8 mouse cellular contexts compared by ENCODE assay signal in the genomic region with DNA sequence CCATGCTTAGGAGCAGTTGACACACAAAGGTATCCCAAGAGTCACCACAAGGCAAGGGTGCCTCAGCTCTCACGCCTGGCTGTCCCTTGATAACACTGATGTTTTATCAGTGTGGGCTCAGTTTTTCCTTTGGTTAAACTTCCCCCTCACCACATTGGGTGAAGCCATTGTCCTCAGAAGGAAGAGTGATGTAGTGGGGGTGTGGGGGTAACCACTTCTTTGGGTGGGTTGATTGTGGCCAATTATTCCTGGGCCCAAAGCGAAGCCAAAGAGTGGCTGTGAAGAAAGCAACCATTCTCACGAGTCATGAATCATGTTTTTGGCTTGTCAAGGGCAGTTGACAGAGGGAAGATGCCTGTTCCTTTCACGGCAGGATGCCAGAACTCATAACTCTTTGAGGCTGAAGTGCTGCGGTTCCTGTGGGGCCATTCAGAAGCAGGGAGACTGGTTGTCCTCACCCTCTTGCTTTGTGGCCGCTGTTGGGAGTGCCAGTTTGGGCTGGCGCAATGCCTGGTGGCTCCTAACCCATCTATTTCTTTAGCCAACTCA.
A peak's percentile ranks its signal among the peaks of the same experiment; 100 is the strongest.
DNase-seq lines count a peak whose midpoint lies in the region; ATAC-seq lines count a peak whose summit lies in the region.

No protein-coding gene starts in this region.

- H3K4me3 ChIP-seq in embryonic facial prominence, embryonic 10.5 days = no peak overlapping the region
- no peak overlapping the region for H3K4me3 ChIP-seq in liver, embryonic 11.5 days (ENCODE audit: low read depth, low read length)

- peak overlapping the region; percentile 35; the same call in 1 of the 2 replicates for H3K9ac ChIP-seq in liver, embryonic 11.5 days (ENCODE audit: low read depth, low read length)

- no peaks in the 10 kb centered on the region for H3K27me3 ChIP-seq in embryonic facial prominence, embryonic 10.5 days (replicated peaks; ENCODE audit: low read depth, poor library complexity, severe bottlenecking)
- no peaks in the 10 kb centered on the region for H3K27me3 ChIP-seq in liver, embryonic 11.5 days (replicated peaks; ENCODE audit: control insufficient read depth, insufficient read depth, low read length)

- 0 out of 2 replicates have a peak, but pooled peaks cover 6% of the 10 kb centered on the region for H3K4me1 ChIP-seq in embryonic facial prominence, embryonic 10.5 days
- peaks cover 19% of the 10 kb centered on the region for H3K4me1 ChIP-seq in liver, embryonic 11.5 days (replicated peaks; ENCODE audit: control insufficient read depth, insufficient read depth, low read length)

- H3K36me3 ChIP-seq in embryonic facial prominence, embryonic 10.5 days (replicated peaks) = no peaks in the 10 kb centered on the region
- H3K36me3 ChIP-seq in liver, embryonic 11.5 days (ENCODE audit: control insufficient read depth, insufficient read depth, low read length) = no peaks in the 10 kb centered on the region

- H3K27ac ChIP-seq in embryonic facial prominence, embryonic 10.5 days (replicated peaks) = peak overlapping the region; percentile 57; the same call in 1 of the 2 replicates
- peak overlapping the region; percentile 89 for H3K27ac ChIP-seq in liver, embryonic 11.5 days (ENCODE audit: low read depth, low read length)

- no peaks in the 10 kb centered on the region for H3K9me3 ChIP-seq in embryonic facial prominence, embryonic 10.5 days
- no peaks in the 10 kb centered on the region for H3K9me3 ChIP-seq in liver, embryonic 11.5 days (ENCODE audit: control insufficient read depth, low read length)

- peak overlapping the region; percentile 21 for H3K4me2 ChIP-seq in liver, embryonic 11.5 days

- WGBS in embryonic facial prominence, embryonic 10.5 days = 84% methylated on average over 7 of the region's 7 CpGs
- 46% methylated on average over 7 of the region's 7 CpGs for WGBS in liver, embryonic 11.5 days

- peak; percentile 3 for DNase-seq in cerebellum, adult 11 months
- peak; percentile 63 to 89 for DNase-seq in adrenal gland, adult (ENCODE audit: inconsistent age in 2 of 2, low spot score in 1 of 2)
- no peak for DNase-seq in embryonic facial prominence, embryonic 10.5 days (ENCODE audit: low spot score)
- no peak for DNase-seq in liver, embryonic 11.5 days (ENCODE audit: low spot score)
- peak; percentile 10 for DNase-seq in ovary, postnatal 10 days (ENCODE audit: low spot score)

- no peak for ATAC-seq in cerebellum, adult (ENCODE audit: insufficient number of reproducible peaks, low FRiP score, low TSS enrichment)
- peak; percentile 90 to 93 for ATAC-seq in hematopoietic stem cell, adult 5-6 weeks (replicated peaks in 1 of 2; ENCODE audit: insufficient read depth in 1 of 2, low FRiP score in 2 of 2, low TSS enrichment in 1 of 2, low read depth in 1 of 2, poor library complexity in 2 of 2, severe bottlenecking in 2 of 2)
- peak; percentile 92 for ATAC-seq in liver, embryonic 11.5 days (replicated peaks; ENCODE audit: low FRiP score)
- no peak for ATAC-seq in inflammation-experienced regulatory T-cells, adult 6 months

Comparison
In these comparisons a context has a peak if more than half of its experiments do, and no peak if none do; other contexts are left out.
1. DNase-seq: peak in cerebellum, adult 11 months (single experiment), adrenal gland, adult (2 of 2) and ovary, postnatal 10 days (single experiment); none in embryonic facial prominence, embryonic 10.5 days (single experiment) and liver, embryonic 11.5 days (single experiment).
2. ATAC-seq: peak in hematopoietic stem cell, adult 5-6 weeks (2 of 2) and liver, embryonic 11.5 days (single experiment); none in cerebellum, adult (single experiment) and inflammation-experienced regulatory T-cells, adult 6 months (single experiment).